In genomic region chr7:49101291-49101690, GRCm38 (mm10) we compare ENCODE assay signal across 20 mouse cellular contexts.
"Had no signal": no experiment of that assay in that cellular context is flagged by ENCODE, and none has a peak within 500 bp of the region (broad histone marks: within the 10 kb centered on the region; RNA-seq: fewer than 3 reads in every experiment).

No protein-coding gene starts in this region.

- H3K9me3 ChIP-seq: limb, embryonic 10.5 days; limb, embryonic 13.5 days; midbrain, embryonic 12.5 days; midbrain, embryonic 15.5 days; neural tube, embryonic 12.5 days had no signal

- H3K36me3 ChIP-seq: limb, embryonic 10.5 days; limb, embryonic 13.5 days; midbrain, embryonic 12.5 days; midbrain, embryonic 15.5 days; neural tube, embryonic 12.5 days had no signal

- DNase-seq: kidney, postnatal 25 days; layer of hippocampus, adult 9-11 months; liver, postnatal 0 days; lung, embryonic 14.5 days; right cerebral cortex, postnatal 14 days; right cerebral cortex, postnatal 4 days; thymus, adult 2 months; thymus, postnatal 14 days had no signal

- H3K27ac ChIP-seq: kidney, postnatal 0 days; layer of hippocampus, adult 2 months; limb, embryonic 10.5 days; limb, embryonic 13.5 days; liver, embryonic 14.5 days; macrophage; midbrain, embryonic 15.5 days; neural tube, embryonic 12.5 days; stomach, postnatal 0 days had no signal

- ATAC-seq: liver, postnatal 0 days; lung, postnatal 0 days; midbrain, embryonic 15.5 days had no signal

- H3K27me3 ChIP-seq: limb, embryonic 13.5 days; midbrain, embryonic 15.5 days; neural tube, embryonic 12.5 days had no signal

- H3K4me2 ChIP-seq: limb, embryonic 13.5 days; liver, embryonic 11.5 days; lung, embryonic 14.5 days; midbrain, embryonic 12.5 days; midbrain, embryonic 15.5 days; neural tube, embryonic 12.5 days had no signal

- H3K4me1 ChIP-seq: limb, embryonic 10.5 days; limb, embryonic 13.5 days had no signal

- H3K9ac ChIP-seq: limb, embryonic 13.5 days; liver, embryonic 14.5 days; liver, postnatal 0 days; lung, embryonic 14.5 days; midbrain, embryonic 12.5 days; midbrain, embryonic 15.5 days; neural tube, embryonic 12.5 days had no signal

- H3K4me3 ChIP-seq: layer of hippocampus, adult 2 months; limb, embryonic 10.5 days; limb, embryonic 13.5 days; midbrain, embryonic 12.5 days; midbrain, embryonic 15.5 days; neural tube, embryonic 12.5 days had no signal
